Mouse (Mus musculus): ENCODE results near the gene Ephx1. TPM values are rescaled to one million over a fixed set of nuclear protein-coding genes. Genes with fewer than 3 reads are reported as not detected.
"Not testable (repeated sequence)": the region's sequence is repeated elsewhere in the genome, so short reads cannot be mapped to it uniquely, and the experiment has no call there.

The Ephx1 gene
- polyA plus RNA-seq, 1 experiment from 2014 or later, result 3.9 TPM

DNA sequence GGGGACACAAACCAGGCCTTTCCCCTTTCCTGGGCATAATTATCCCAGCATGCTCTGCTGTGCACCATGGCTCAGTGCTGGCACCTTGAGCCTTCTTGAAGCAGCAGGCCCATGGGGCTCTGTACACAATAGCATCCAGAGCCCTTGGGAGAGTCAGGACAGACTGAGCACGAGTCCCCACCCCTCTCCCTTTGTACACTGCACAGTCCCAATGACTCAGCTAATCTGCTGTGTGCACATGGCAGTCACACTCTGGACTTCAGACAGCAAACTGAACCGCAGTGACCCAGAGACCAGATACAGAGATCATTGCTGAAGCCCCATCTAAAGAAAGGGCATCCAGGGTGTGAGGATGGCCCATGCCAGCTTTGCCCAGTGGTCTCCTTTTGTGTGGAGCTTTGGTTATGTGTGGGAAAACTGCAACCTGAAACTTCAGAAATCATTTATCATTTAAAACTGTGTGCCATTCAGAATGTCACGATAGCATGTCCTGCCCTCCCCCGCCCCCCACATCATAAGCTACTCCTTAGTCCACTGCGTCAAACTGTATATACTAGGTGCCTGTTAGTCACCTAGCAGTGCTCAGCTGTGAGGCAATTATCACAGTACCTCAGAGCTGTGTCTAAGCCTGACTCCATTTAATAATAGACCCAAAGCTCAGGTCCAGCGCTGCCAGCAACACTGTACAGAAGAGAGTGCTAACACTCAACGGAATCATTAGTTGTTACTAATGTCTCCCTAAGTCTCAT is 39.2 kb downstream of the Ephx1 start:
- H3K36me3 ChIP-seq; DNase-seq (ENCODE audit: low spot score); H3K9me3 ChIP-seq; H3K4me1 ChIP-seq; H3K4me3 ChIP-seq; H3K27ac ChIP-seq; H3K27me3 ChIP-seq (ENCODE audit: insufficient read depth, poor library complexity, severe bottlenecking): not testable (repeated sequence)
- 79% methylated on average over 7 of the region's 7 CpGs for WGBS

DNA sequence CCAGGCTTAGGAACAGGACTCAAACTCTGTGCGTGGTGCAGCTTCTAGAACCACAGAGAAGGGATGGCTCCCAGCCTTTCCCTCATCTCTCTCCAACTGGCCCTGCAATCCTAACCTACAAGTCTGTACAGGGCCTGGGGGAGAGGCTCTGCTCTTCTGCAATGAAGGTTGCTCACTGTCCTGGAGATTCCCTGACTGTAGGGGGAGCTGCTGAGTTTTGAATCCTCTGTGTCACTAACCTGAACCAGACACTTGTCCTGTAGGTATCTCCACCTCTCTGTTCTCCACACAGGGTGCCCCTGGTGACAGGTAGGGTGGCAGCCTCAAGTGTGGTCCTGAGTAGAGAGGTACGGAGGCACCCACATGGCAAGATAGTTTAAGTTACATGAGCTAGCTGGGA is 40.2 kb downstream of the Ephx1 start:
- DNase-seq (ENCODE audit: low spot score), result no peak
- Histone ChIP-seq H3K27me3 (ENCODE audit: insufficient read depth, poor library complexity, severe bottlenecking) (no peaks in the 10 kb centered on the region), H3K9me3 (no peaks in the 10 kb centered on the region), H3K36me3 (no peaks in the 10 kb centered on the region), H3K4me1 (no peaks in the 10 kb centered on the region), H3K27ac (no peak overlapping the region), H3K4me3 (no peak overlapping the region)
- WGBS, result 81% methylated on average over 2 of the region's 2 CpGs

- Histone ChIP-seq H3K27ac (no peak overlapping the region), H3K4me1 (no peaks in the 10 kb centered on the region), H3K4me3 (no peak overlapping the region), H3K9me3 (no peaks in the 10 kb centered on the region), H3K36me3 (no peaks in the 10 kb centered on the region), H3K27me3 (ENCODE audit: insufficient read depth, poor library complexity, severe bottlenecking) (no peaks in the 10 kb centered on the region)
- no peak for DNase-seq (ENCODE audit: low spot score)
- 80% methylated on average over 24 of the region's 24 CpGs for WGBS
Measured at GRCm38 (mm10) chr1:180979484-180980251, 41.0 kb downstream of the Ephx1 start.

DNA sequence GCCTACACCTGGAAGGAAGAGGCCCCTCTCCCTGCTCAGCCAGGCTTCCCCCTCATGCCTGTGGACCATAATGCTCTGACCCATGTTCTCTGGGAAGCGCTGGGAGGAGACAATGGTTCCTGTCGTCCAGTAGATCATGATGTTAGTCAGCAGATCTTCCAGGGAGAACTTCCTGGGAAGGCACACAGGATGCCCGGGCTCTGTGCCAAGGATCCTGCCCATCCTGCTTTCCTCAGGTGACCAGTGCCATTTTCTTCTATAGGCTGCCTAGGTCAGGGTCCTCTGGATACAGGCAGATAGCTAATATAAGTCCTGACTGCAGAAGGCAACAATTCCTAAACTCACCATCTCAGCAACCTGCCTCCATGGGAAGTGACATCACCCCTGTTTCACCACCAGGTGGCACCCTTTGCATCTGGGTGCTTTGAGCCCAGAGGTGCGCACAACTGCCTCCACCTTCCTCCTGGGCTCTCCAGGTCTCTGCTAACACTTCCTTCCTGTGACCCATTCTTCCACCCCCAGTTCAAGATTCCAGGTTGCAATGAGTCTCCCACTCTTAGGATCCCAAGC is 44.5 kb downstream of the Ephx1 start:
- H3K4me3 ChIP-seq, result no peak overlapping the region
- 63% methylated on average over 4 of the region's 4 CpGs for WGBS
- no peaks in the 10 kb centered on the region for H3K27me3 ChIP-seq (ENCODE audit: insufficient read depth, poor library complexity, severe bottlenecking)
- no peak overlapping the region for H3K27ac ChIP-seq
- peaks cover 16% of the 10 kb centered on the region for H3K36me3 ChIP-seq
- no peak for DNase-seq (ENCODE audit: low spot score)
- H3K4me1 ChIP-seq, result no peaks in the 10 kb centered on the region
- no peaks in the 10 kb centered on the region for H3K9me3 ChIP-seq

DNA sequence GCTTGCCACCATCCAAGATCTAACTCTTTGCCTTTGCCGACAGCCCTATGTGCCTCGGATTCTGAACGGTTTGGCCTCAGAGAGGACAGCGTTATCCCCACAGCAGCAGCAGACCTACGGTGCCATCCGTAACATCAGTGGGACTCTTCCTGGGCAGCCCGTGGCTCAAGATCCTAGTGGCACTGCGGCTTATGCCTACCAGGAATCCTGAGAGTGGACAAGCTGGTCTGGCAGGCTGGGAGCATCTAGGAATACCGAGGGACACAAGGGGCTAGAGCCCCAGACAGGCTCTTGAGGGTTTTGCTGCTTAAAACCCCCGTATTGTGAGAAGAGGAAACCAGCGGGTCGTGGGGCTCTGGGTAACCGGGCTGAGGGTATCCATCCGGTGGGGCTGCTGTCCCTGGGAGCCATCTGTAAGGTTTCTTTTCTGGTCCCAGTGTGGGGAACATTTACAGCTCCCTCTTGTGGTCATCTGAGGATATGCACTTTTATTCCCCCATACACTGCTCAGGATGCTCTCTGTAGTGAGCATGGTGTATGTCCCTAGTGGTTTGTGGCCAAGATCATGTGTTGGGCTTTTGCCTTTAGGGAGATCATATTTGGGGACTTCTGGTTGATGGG is 46.5 kb downstream of the Ephx1 start:
- no peak overlapping the region for H3K4me3 ChIP-seq
- no peak overlapping the region for H3K27ac ChIP-seq
- peaks cover 22% of the 10 kb centered on the region for H3K36me3 ChIP-seq
- H3K27me3 ChIP-seq (ENCODE audit: insufficient read depth, poor library complexity, severe bottlenecking), result no peaks in the 10 kb centered on the region
- peaks cover 10% of the 10 kb centered on the region for H3K4me1 ChIP-seq
- DNase-seq (ENCODE audit: low spot score), result no peak
- WGBS, result 63% methylated on average over 14 of the region's 14 CpGs
- no peaks in the 10 kb centered on the region for H3K9me3 ChIP-seq

GRCm38 (mm10) chr1:180972941-180973340 is 47.8 kb downstream of the Ephx1 start:
- H3K36me3 ChIP-seq, result peaks cover 27% of the 10 kb centered on the region

DNA sequence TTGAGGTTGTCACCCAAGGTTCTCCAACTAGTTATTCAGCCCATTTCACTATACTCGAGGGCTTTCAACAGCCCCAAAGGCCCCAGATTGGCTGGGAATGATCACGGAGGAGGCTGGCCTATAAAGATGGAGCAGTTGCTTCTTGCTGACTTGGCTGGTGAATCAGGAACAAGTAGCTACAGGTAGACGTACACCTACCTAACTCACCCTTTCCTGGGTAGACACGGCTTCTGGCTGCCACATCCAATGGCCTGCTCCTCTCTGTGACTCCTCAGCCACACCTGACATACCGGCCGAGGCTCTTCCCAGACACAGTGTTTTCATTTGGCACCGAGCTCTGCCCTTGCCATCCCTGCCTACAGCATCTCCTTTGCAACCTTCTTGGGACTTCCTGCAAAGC is 53.4 kb downstream of the Ephx1 start:
- Histone ChIP-seq H3K9me3 (no peaks in the 10 kb centered on the region), H3K27me3 (ENCODE audit: insufficient read depth, poor library complexity, severe bottlenecking) (no peaks in the 10 kb centered on the region), H3K36me3 (peaks cover 59% of the 10 kb centered on the region), H3K4me3 (no peak overlapping the region), H3K4me1 (peaks cover 24% of the 10 kb centered on the region), H3K27ac (no peak overlapping the region)
- DNase-seq (ENCODE audit: low spot score), result no peak
- 80% methylated on average over 7 of the region's 7 CpGs for WGBS

More at GRCm38 (mm10) chr1:180972941-180973340, 47.8 kb downstream of the Ephx1 start:
- Histone ChIP-seq H3K4me1 (peaks cover 13% of the 10 kb centered on the region), H3K4me3 (no peak overlapping the region), H3K9me3 (no peaks in the 10 kb centered on the region), H3K27me3 (ENCODE audit: insufficient read depth, poor library complexity, severe bottlenecking) (no peaks in the 10 kb centered on the region), H3K27ac (no peak overlapping the region)
- WGBS, result 83% methylated on average over 10 of the region's 11 CpGs
- no peak for DNase-seq (ENCODE audit: low spot score)

DNA sequence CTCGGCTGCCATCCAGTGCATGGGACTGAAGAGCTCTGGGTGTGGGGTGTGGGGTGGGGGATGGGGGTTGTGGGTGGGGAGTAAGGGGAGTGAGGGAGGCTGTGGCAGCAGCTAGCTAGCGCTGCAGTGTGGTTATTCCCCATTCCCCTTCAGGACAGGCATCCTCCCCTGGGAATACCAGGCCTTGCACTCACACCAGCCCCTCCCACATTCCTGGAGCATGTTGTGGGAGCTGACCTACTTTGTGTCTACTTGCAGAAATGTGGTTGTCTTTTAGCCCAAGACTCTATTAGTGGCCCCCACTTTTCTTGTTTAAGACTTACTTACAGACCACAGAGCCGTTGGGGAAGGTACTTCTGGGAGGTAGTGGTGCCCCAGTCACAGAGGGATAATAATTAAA is 54.2 kb downstream of the Ephx1 start:
- peaks cover 59% of the 10 kb centered on the region for H3K36me3 ChIP-seq
- H3K9me3 ChIP-seq, result no peaks in the 10 kb centered on the region
- no peak for DNase-seq (ENCODE audit: low spot score)
- H3K4me3 ChIP-seq, result no peak overlapping the region
- no peaks in the 10 kb centered on the region for H3K27me3 ChIP-seq (ENCODE audit: insufficient read depth, poor library complexity, severe bottlenecking)
- H3K27ac ChIP-seq, result no peak overlapping the region
- peaks cover 24% of the 10 kb centered on the region for H3K4me1 ChIP-seq
- WGBS, result 57% methylated on average over 3 of the region's 3 CpGs

GRCm38 (mm10) chr1:180965786-180966185 is 54.9 kb downstream of the Ephx1 start:
- Histone ChIP-seq H3K4me3 (no peak overlapping the region), H3K9me3 (no peaks in the 10 kb centered on the region), H3K4me1 (peaks cover 24% of the 10 kb centered on the region), H3K27me3 (ENCODE audit: insufficient read depth, poor library complexity, severe bottlenecking) (no peaks in the 10 kb centered on the region), H3K36me3 (peaks cover 65% of the 10 kb centered on the region), H3K27ac (no peak overlapping the region)
- DNase-seq (ENCODE audit: low spot score), result no peak
- WGBS, result 71% methylated on average over 3 of the region's 3 CpGs

DNA sequence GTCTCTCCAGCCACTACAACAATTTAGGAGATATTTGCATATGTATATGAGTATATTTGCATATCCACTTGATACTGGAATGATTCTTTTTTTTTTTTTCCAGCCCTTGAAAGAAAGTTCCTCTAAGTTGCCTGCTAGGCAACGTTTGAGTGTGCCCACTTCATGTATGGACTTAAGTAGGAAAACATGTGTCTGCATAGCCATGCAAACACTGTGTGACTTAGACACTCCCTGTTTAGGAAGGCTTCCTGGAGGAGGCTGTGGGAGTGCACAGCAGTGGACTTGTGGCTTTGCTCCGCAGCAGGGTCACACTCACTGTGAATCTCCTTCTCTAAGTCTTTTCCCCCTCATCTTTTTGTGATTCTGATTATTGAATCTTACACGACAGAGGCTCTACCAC is 61.9 kb downstream of the Ephx1 start:
- WGBS, result 58% methylated on average over 3 of the region's 3 CpGs
- Histone ChIP-seq H3K4me3 (no peak overlapping the region), H3K27ac (no peak overlapping the region), H3K27me3 (ENCODE audit: insufficient read depth, poor library complexity, severe bottlenecking) (no peaks in the 10 kb centered on the region), H3K36me3 (peaks cover 79% of the 10 kb centered on the region), H3K9me3 (no peaks in the 10 kb centered on the region), H3K4me1 (no peaks in the 10 kb centered on the region)
- no peak for DNase-seq (ENCODE audit: low spot score)

- Histone ChIP-seq H3K4me3 (no peak overlapping the region), H3K36me3 (peaks cover 79% of the 10 kb centered on the region), H3K4me1 (no peaks in the 10 kb centered on the region), H3K27ac (peak overlapping the region; percentile 16; the same call in 1 of the 2 replicates), H3K9me3 (no peaks in the 10 kb centered on the region), H3K27me3 (ENCODE audit: insufficient read depth, poor library complexity, severe bottlenecking) (no peaks in the 10 kb centered on the region)
- DNase-seq (ENCODE audit: low spot score), result no peak
- WGBS, result 78% methylated on average over 3 of the region's 3 CpGs
Measured at GRCm38 (mm10) chr1:180957989-180958388, 62.7 kb downstream of the Ephx1 start.

- peaks cover 72% of the 10 kb centered on the region for H3K36me3 ChIP-seq
- no peak overlapping the region for H3K4me3 ChIP-seq
- 58% methylated on average over 8 of the region's 8 CpGs for WGBS
- no peaks in the 10 kb centered on the region for H3K27me3 ChIP-seq (ENCODE audit: insufficient read depth, poor library complexity, severe bottlenecking)
- no peak overlapping the region for H3K27ac ChIP-seq
- no peaks in the 10 kb centered on the region for H3K9me3 ChIP-seq
- DNase-seq (ENCODE audit: low spot score), result no peak
- no peaks in the 10 kb centered on the region for H3K4me1 ChIP-seq
Measured at GRCm38 (mm10) chr1:180956973-180957381, 63.7 kb downstream of the Ephx1 start.

DNA sequence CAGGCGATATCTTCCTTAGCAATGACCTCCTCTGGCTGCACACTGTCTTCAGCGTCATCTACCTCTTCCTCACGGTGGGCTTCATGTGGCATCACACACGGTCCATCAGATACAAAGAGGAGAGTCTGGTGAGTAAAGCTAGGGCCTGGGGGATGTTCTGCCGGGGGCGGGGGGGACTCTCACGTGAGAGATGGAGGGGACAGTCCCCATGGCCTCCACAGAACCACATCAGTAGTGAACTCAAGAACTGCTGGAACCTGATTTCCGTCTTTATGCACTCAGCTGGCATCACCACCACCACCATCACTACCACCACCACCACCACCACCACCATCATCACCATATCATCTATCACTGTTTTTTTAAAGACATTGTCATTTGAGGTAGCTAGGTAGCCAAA is 64.3 kb downstream of the Ephx1 start:
- Histone ChIP-seq H3K27ac (no peak overlapping the region), H3K9me3 (no peaks in the 10 kb centered on the region), H3K4me3 (no peak overlapping the region), H3K36me3 (peaks cover 68% of the 10 kb centered on the region), H3K27me3 (ENCODE audit: insufficient read depth, poor library complexity, severe bottlenecking) (no peaks in the 10 kb centered on the region), H3K4me1 (no peaks in the 10 kb centered on the region)
- DNase-seq (ENCODE audit: low spot score), result no peak
- 85% methylated on average over 8 of the region's 8 CpGs for WGBS

All from heart, embryonic 10.5 days (tissue).